15 mouse cellular contexts compared by ENCODE assay signal in the genomic region with DNA sequence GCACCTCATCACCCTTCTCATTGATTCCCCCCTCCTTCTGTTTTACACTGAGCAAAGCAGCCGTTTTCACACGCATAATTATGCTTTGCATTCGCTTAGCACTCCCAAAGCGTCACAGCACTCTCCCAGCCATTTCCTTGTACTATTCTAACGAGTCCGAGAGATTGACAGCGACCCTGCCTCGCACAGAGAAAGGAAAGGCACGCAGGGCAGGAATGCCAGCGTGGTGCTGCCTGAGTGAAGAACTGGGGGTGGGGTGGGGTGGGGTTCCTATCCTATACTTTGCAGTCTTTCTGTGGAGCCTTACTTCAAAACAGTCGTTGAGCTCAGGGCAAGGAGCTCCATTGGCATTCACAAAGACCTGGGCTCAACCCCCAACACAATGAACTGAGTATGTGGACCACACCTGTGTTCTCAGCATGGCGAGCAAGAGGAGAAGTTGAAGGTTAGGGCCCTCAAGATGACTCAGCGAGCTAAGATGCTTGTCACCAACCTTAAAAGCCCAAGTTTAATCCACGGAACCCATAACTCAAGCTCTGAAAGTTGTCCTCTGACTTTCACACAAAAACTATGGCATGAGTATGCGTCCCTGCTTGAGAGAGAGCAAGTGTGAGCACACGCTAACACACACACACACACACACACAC. TPM values are rescaled to one million over a fixed set of nuclear protein-coding genes. Genes with fewer than 3 reads are reported as not detected.
DNase-seq lines count a peak whose midpoint lies in the region; ATAC-seq and TF ChIP-seq lines count a peak whose summit lies in the region.
"Had no signal": no experiment of that assay in that cellular context is flagged by ENCODE, and none has a peak within 500 bp of the region (broad histone marks: within the 10 kb centered on the region; RNA-seq: fewer than 3 reads in every experiment).

No protein-coding gene starts in this region.

- no peak overlapping the region for H3K4me2 ChIP-seq in hindbrain, embryonic 11.5 days (replicated peaks; ENCODE audit: low read depth, low read length)
- no peak overlapping the region for H3K4me2 ChIP-seq in hindbrain, embryonic 14.5 days (replicated peaks)
- no peak overlapping the region for H3K4me2 ChIP-seq in midbrain, embryonic 16.5 days (ENCODE audit: low read length)
- H3K4me2 ChIP-seq in forebrain, postnatal 0 days (ENCODE audit: low read depth), result no peak overlapping the region
- H3K4me2 ChIP-seq in liver, embryonic 12.5 days, result no peak overlapping the region
- H3K4me2 ChIP-seq: embryonic facial prominence, embryonic 15.5 days; heart, embryonic 15.5 days had no signal

- peak; percentile 17; the same call in 1 of the 2 replicates for ATAC-seq in hindbrain, embryonic 11.5 days (ENCODE audit: low FRiP score)
- ATAC-seq in hindbrain, embryonic 14.5 days (ENCODE audit: low FRiP score), result no peak
- no peak for ATAC-seq in midbrain, embryonic 16.5 days
- ATAC-seq in forebrain, postnatal 0 days, result peak; percentile 23
- no peak for ATAC-seq in liver, embryonic 12.5 days

- no peak for TF ChIP-seq CTCF in forebrain, postnatal 0 days (IDR thresholded peaks at IDR 0.05; ENCODE audit: low read depth)

- H3K36me3 ChIP-seq in hindbrain, embryonic 11.5 days (ENCODE audit: control insufficient read depth, insufficient read depth, low read length), result no peaks in the 10 kb centered on the region
- H3K36me3 ChIP-seq in hindbrain, embryonic 14.5 days (replicated peaks; ENCODE audit: control insufficient read depth, insufficient read depth), result no peaks in the 10 kb centered on the region
- H3K36me3 ChIP-seq in midbrain, embryonic 10.5 days, result no peaks in the 10 kb centered on the region
- H3K36me3 ChIP-seq in midbrain, embryonic 16.5 days (ENCODE audit: control insufficient read depth, insufficient read depth, low read length), result no peaks in the 10 kb centered on the region
- H3K36me3 ChIP-seq in forebrain, postnatal 0 days (ENCODE audit: insufficient read depth), result no peaks in the 10 kb centered on the region
- H3K36me3 ChIP-seq in liver, embryonic 12.5 days, result no peaks in the 10 kb centered on the region
- H3K36me3 ChIP-seq: embryonic facial prominence, embryonic 15.5 days; heart, embryonic 15.5 days had no signal

- H3K9me3 ChIP-seq in hindbrain, embryonic 11.5 days (ENCODE audit: control insufficient read depth, low read length), result no peaks in the 10 kb centered on the region
- no peaks in the 10 kb centered on the region for H3K9me3 ChIP-seq in hindbrain, embryonic 14.5 days (ENCODE audit: control insufficient read depth, low read length)
- H3K9me3 ChIP-seq in midbrain, embryonic 10.5 days (replicated peaks), result no peaks in the 10 kb centered on the region
- H3K9me3 ChIP-seq in midbrain, embryonic 16.5 days (replicated peaks; ENCODE audit: control insufficient read depth, low read length, poor library complexity, severe bottlenecking), result no peaks in the 10 kb centered on the region
- H3K9me3 ChIP-seq in forebrain, postnatal 0 days (ENCODE audit: low read length), result no peaks in the 10 kb centered on the region
- no peaks in the 10 kb centered on the region for H3K9me3 ChIP-seq in liver, embryonic 12.5 days (replicated peaks)
- H3K9me3 ChIP-seq: embryonic facial prominence, embryonic 15.5 days; heart, embryonic 15.5 days had no signal

- H3K4me1 ChIP-seq in hindbrain, embryonic 11.5 days (replicated peaks; ENCODE audit: control insufficient read depth, insufficient read depth, low read length), result peaks cover 10% of the 10 kb centered on the region; the same call in 1 of the 2 replicates
- peaks cover 18% of the 10 kb centered on the region for H3K4me1 ChIP-seq in hindbrain, embryonic 14.5 days (replicated peaks; ENCODE audit: control insufficient read depth, insufficient read depth, low read length)
- H3K4me1 ChIP-seq in midbrain, embryonic 10.5 days, result peaks cover 29% of the 10 kb centered on the region
- peaks cover 15% of the 10 kb centered on the region for H3K4me1 ChIP-seq in midbrain, embryonic 16.5 days (ENCODE audit: control insufficient read depth, insufficient read depth, low read length)
- peaks cover 12% of the 10 kb centered on the region for H3K4me1 ChIP-seq in forebrain, postnatal 0 days (ENCODE audit: insufficient read depth)
- no peaks in the 10 kb centered on the region for H3K4me1 ChIP-seq in liver, embryonic 12.5 days

- no peak overlapping the region for H3K27ac ChIP-seq in hindbrain, embryonic 11.5 days (ENCODE audit: low read depth, low read length)
- H3K27ac ChIP-seq in hindbrain, embryonic 14.5 days, result no peak overlapping the region
- peak overlapping the region; percentile 38; the same call in 1 of the 2 replicates for H3K27ac ChIP-seq in midbrain, embryonic 10.5 days (replicated peaks)
- H3K27ac ChIP-seq in midbrain, embryonic 16.5 days (ENCODE audit: low read length), result no peak overlapping the region
- no peak overlapping the region; the same call in 1 of the 2 replicates for H3K27ac ChIP-seq in forebrain, postnatal 0 days (ENCODE audit: low read depth, low read length)
- no peak overlapping the region for H3K27ac ChIP-seq in liver, embryonic 12.5 days
- H3K27ac ChIP-seq: embryonic facial prominence, embryonic 15.5 days; heart, embryonic 15.5 days had no signal

- no peaks in the 10 kb centered on the region for H3K27me3 ChIP-seq in hindbrain, embryonic 11.5 days (ENCODE audit: control insufficient read depth, insufficient read depth, low read length)
- H3K27me3 ChIP-seq in hindbrain, embryonic 14.5 days (ENCODE audit: control insufficient read depth, insufficient read depth, low read length), result no peaks in the 10 kb centered on the region
- peaks cover 12% of the 10 kb centered on the region for H3K27me3 ChIP-seq in midbrain, embryonic 10.5 days (ENCODE audit: low read depth, poor library complexity, severe bottlenecking)
- no peaks in the 10 kb centered on the region for H3K27me3 ChIP-seq in midbrain, embryonic 16.5 days (ENCODE audit: control insufficient read depth, insufficient read depth, low read depth, low read length)
- no peaks in the 10 kb centered on the region for H3K27me3 ChIP-seq in forebrain, postnatal 0 days (ENCODE audit: insufficient read depth, low read length)
- peaks cover 12% of the 10 kb centered on the region for H3K27me3 ChIP-seq in liver, embryonic 12.5 days (replicated peaks)
- H3K27me3 ChIP-seq: embryonic facial prominence, embryonic 15.5 days; heart, embryonic 15.5 days had no signal

- H3K9ac ChIP-seq in hindbrain, embryonic 11.5 days (ENCODE audit: low read depth, low read length), result no peak overlapping the region
- H3K9ac ChIP-seq in hindbrain, embryonic 14.5 days, result no peak overlapping the region
- no peak overlapping the region for H3K9ac ChIP-seq in midbrain, embryonic 16.5 days (ENCODE audit: low read depth, low read length)
- H3K9ac ChIP-seq in forebrain, postnatal 0 days, result no peak overlapping the region
- H3K9ac ChIP-seq in liver, embryonic 12.5 days, result no peak overlapping the region
- H3K9ac ChIP-seq: embryonic facial prominence, embryonic 15.5 days; heart, embryonic 15.5 days had no signal

- WGBS in hindbrain, embryonic 11.5 days, result 45% methylated on average over 16 of the region's 16 CpGs
- 31% methylated on average over 16 of the region's 16 CpGs for WGBS in hindbrain, embryonic 14.5 days
- 69% methylated on average over 16 of the region's 16 CpGs for WGBS in midbrain, embryonic 10.5 days
- WGBS in midbrain, embryonic 16.5 days, result 35% methylated on average over 16 of the region's 16 CpGs
- WGBS in forebrain, postnatal 0 days, result 37% methylated on average over 16 of the region's 16 CpGs
- WGBS in liver, embryonic 12.5 days (ENCODE audit: insufficient replicate concordance), result 43% methylated on average over 16 of the region's 16 CpGs

- H3K4me3 ChIP-seq in hindbrain, embryonic 11.5 days (ENCODE audit: low read depth, low read length), result no peak overlapping the region
- no peak overlapping the region for H3K4me3 ChIP-seq in hindbrain, embryonic 14.5 days (replicated peaks; ENCODE audit: low read length)
- H3K4me3 ChIP-seq in midbrain, embryonic 10.5 days, result no peak overlapping the region
- H3K4me3 ChIP-seq in midbrain, embryonic 16.5 days (ENCODE audit: low read depth, low read length), result no peak overlapping the region
- no peak overlapping the region for H3K4me3 ChIP-seq in forebrain, postnatal 0 days (ENCODE audit: low read depth, low read length)
- H3K4me3 ChIP-seq in liver, embryonic 12.5 days, result no peak overlapping the region
- H3K4me3 ChIP-seq: embryonic facial prominence, embryonic 15.5 days; heart, embryonic 15.5 days had no signal

- DNase-seq in hindbrain, embryonic 11.5 days (ENCODE audit: low spot score), result peak; percentile 31
- DNase-seq in hindbrain, embryonic 14.5 days (ENCODE audit: low spot score), result no peak
- DNase-seq in midbrain, embryonic 10.5 days (ENCODE audit: low spot score), result no peak
- peak; percentile 93 for DNase-seq in ZHBTc4 (ENCODE audit: low read depth, low spot score)
- no peak for DNase-seq in forebrain, postnatal 0 days
- no peak for DNase-seq in frontal cortex, adult 2 months (ENCODE audit: extremely low spot score in 1 of 2, low spot score in 1 of 2)
- DNase-seq: cerebellum, adult 11-12 months; kidney, postnatal 10 days; lung, adult 2 months; thymus, postnatal 4 days had no signal

RNA-seq across cellular contexts. Expression of gene Mycn, which starts 32.0 kb away (rescaled TPM):
- 81.2 and 98.1 TPM in 2 replicates for polyA plus RNA-seq in hindbrain, embryonic 11.5 days (2014; fragmentation: Nextera tagmentation; extraction: Ambion mirVana)
- 50.3 and 63.6 TPM in 2 replicates for polyA plus RNA-seq in hindbrain, embryonic 14.5 days (2014; fragmentation: Nextera tagmentation; extraction: Ambion mirVana)
- polyA plus RNA-seq in midbrain, embryonic 10.5 days (2016; fragmentation: Nextera tagmentation; extraction: Ambion mirVana), result 119 and 141 TPM in 2 replicates
- polyA plus RNA-seq in midbrain, embryonic 16.5 days (2015; fragmentation: Nextera tagmentation; extraction: Ambion mirVana), result 56.2 and 66.4 TPM in 2 replicates
- total RNA-seq in forebrain, postnatal 0 days (2014; rRNA removed), result 64.0 and 69.6 TPM in 2 replicates
- polyA plus RNA-seq in forebrain, postnatal 0 days (2015; fragmentation: Nextera tagmentation; extraction: Ambion mirVana), result 61.4 and 79.8 TPM in 2 replicates
- 14.0 and 18.6 TPM in 2 replicates for polyA plus RNA-seq in frontal cortex, adult 2 months (2012; rRNA removed)
- polyA plus RNA-seq in liver, embryonic 12.5 days (2016; fragmentation: Nextera tagmentation; extraction: Ambion mirVana), result 17.7 and 18.5 TPM in 2 replicates
- total RNA-seq: monocyte, adult 5-6 weeks had no signal

Comparison
In these comparisons a context has a peak if more than half of its experiments do, and no peak if none do; other contexts are left out.
1. ATAC-seq: peak in hindbrain, embryonic 11.5 days (single experiment) and forebrain, postnatal 0 days (single experiment); none in hindbrain, embryonic 14.5 days (single experiment), midbrain, embryonic 16.5 days (single experiment) and liver, embryonic 12.5 days (single experiment).
2. DNase-seq: peak in hindbrain, embryonic 11.5 days (single experiment) and ZHBTc4 (single experiment); none in hindbrain, embryonic 14.5 days (single experiment), midbrain, embryonic 10.5 days (single experiment), forebrain, postnatal 0 days (single experiment) and frontal cortex, adult 2 months (0 of 2).